Mouse (Mus musculus): ENCODE data around the gene Ldb1. TPM values are rescaled to one million over a fixed set of nuclear protein-coding genes. Genes with fewer than 3 reads are reported as not detected.

The Ldb1 gene
- total and polyA plus RNA-seq, 3 experiments, result 56.9 to 120 (median 67.6) TPM

- dilution Hi-C loops (cut with MboI; ENCODE audit: extremely low pct_ligation_motif_present, extremely low pct_unique_long_range_greater_than_20kb, low sequenced_read_pairs) (no loop called here), in situ Hi-C loops (cut with MboI; ENCODE audit: low pct_ligation_motif_present, low pct_unique_long_range_greater_than_20kb, low sequenced_read_pairs) (loop anchor here (5.0 to 25.0 kb wide), 2 partner anchors 188 to 443 kb away; partner anchors contain the start of genes Gm17018, Kcnip2 and Poll)
- no peak for DNase-seq (ENCODE audit: extremely low read depth)
- Histone ChIP-seq H3K4me1 (ENCODE audit: control insufficient read depth in 1 of 2, insufficient read depth in 2 of 2) (peaks cover 25 to 42% of the 10 kb centered on the region in 2 experiments), H3K79me2 (replicated peaks; ENCODE audit: control insufficient read depth, extremely low read depth, insufficient read depth, poor library complexity, severe bottlenecking) (peaks cover 19% of the 10 kb centered on the region), H3K9me3 (replicated peaks; ENCODE audit: low read length) (no peaks in the 10 kb centered on the region), H3K4me2 (ENCODE audit: insufficient read depth, low read depth, poor library complexity, severe bottlenecking) (peak overlapping the region; percentile 69), H3K27me3 (replicated peaks) (no peaks in the 10 kb centered on the region), H3K9ac (ENCODE audit: insufficient read depth, low read depth) (peak overlapping the region; percentile 82; the same call in 1 of the 2 replicates), H3K4me3 (replicated peaks in 1 of 3; ENCODE audit: low read depth in 2 of 3, low read length in 2 of 3, poor library complexity in 1 of 3) (peak overlapping the region; percentile 80 to 92 (median 91)), H3K27ac (ENCODE audit: insufficient read depth, low read depth) (no peak overlapping the region), H3K36me3 (replicated peaks in 1 of 2; ENCODE audit: control insufficient read depth in 1 of 2, insufficient read depth in 1 of 2, low read length in 1 of 2) (peaks cover 0 to 31% of the 10 kb centered on the region in 2 experiments)
- TF ChIP-seq RCOR1 (conservative IDR thresholded peaks at IDR 0.05; ENCODE audit: low read depth, low read length), result no peak
- no peak for TF ChIP-seq CTCF (conservative IDR thresholded peaks at IDR 0.05 in 1 of 2, IDR thresholded peaks at IDR 0.05 in 1 of 2; ENCODE audit: low read depth in 2 of 2, low read length in 2 of 2)
- TF ChIP-seq JUN (IDR thresholded peaks at IDR 0.05; ENCODE audit: insufficient read depth, low read depth, low read length), result no peak
- TF ChIP-seq BHLHE40 (IDR thresholded peaks at IDR 0.05; ENCODE audit: low read depth, low read length), result no peak
- no peak for TF ChIP-seq ETS1 (conservative IDR thresholded peaks at IDR 0.05; ENCODE audit: low read depth, low read length)
- TF ChIP-seq IRF4 (IDR thresholded peaks at IDR 0.05; ENCODE audit: low read depth, low read length), result no peak
- no peak for TF ChIP-seq NELFE (IDR thresholded peaks at IDR 0.05; ENCODE audit: low read depth, low read length)
- no peak for TF ChIP-seq ZMIZ1 (IDR thresholded peaks at IDR 0.05; ENCODE audit: low read depth, low read length)
- TF ChIP-seq HCFC1 (IDR thresholded peaks at IDR 0.05; ENCODE audit: low read depth, low read length), result no peak
- no peak for TF ChIP-seq USF2 (conservative IDR thresholded peaks at IDR 0.05; ENCODE audit: low read depth, low read length)
These were observed 40.1 kb downstream of the Ldb1 start for GRCm38 (mm10) chr19:46004814-46005466.

- H3K27ac ChIP-seq (ENCODE audit: insufficient read depth, low read depth), result peak within 1 kb of the TSS; percentile 39; the same call in 1 of the 2 replicates
- TF ChIP-seq USF2 (conservative IDR thresholded peaks at IDR 0.05; ENCODE audit: low read depth, low read length), result no peak
- no peak for TF ChIP-seq JUN (IDR thresholded peaks at IDR 0.05; ENCODE audit: insufficient read depth, low read depth, low read length)
- TF ChIP-seq GABPA (IDR thresholded peaks at IDR 0.05; ENCODE audit: insufficient replicate concordance, low read depth, low read length), result no peak
- TF ChIP-seq E2F4 (IDR thresholded peaks at IDR 0.05; ENCODE audit: insufficient replicate concordance, low read depth, low read length), result no peak
- no peak for TF ChIP-seq SMC3 (IDR thresholded peaks at IDR 0.05; ENCODE audit: low read depth, low read length)
- peak; percentile 43; the same call in 1 of the 2 replicates for TF ChIP-seq MEF2A (IDR thresholded peaks at IDR 0.05; ENCODE audit: borderline replicate concordance, low read depth, low read length)
- no peak for TF ChIP-seq JUND (conservative IDR thresholded peaks at IDR 0.05; ENCODE audit: low read depth, low read length)
- no peak for TF ChIP-seq MYC (IDR thresholded peaks at IDR 0.05; ENCODE audit: low read depth, low read length)
- TF ChIP-seq ETS1 (conservative IDR thresholded peaks at IDR 0.05; ENCODE audit: low read depth, low read length), result peak; percentile 14; the same call in 1 of the 2 replicates
- no peak for TF ChIP-seq ZKSCAN1 (IDR thresholded peaks at IDR 0.05; ENCODE audit: borderline replicate concordance, low read depth, low read length)
- TF ChIP-seq MAX (IDR thresholded peaks at IDR 0.05; ENCODE audit: low read length), result peak; percentile 63; the same call in 1 of the 2 replicates
- TF ChIP-seq ZMIZ1 (IDR thresholded peaks at IDR 0.05; ENCODE audit: low read depth, low read length), result peak; percentile 87
- TF ChIP-seq SIN3A (IDR thresholded peaks at IDR 0.05; ENCODE audit: low read length), result peak; percentile 88
- TF ChIP-seq EP300 (IDR thresholded peaks at IDR 0.05; ENCODE audit: low read length), result no peak
- no peak for TF ChIP-seq CTCF (conservative IDR thresholded peaks at IDR 0.05 in 1 of 2, IDR thresholded peaks at IDR 0.05 in 1 of 2; ENCODE audit: low read depth in 2 of 2, low read length in 2 of 2)
- peak; percentile 76 for TF ChIP-seq TBP (conservative IDR thresholded peaks at IDR 0.05; ENCODE audit: low read depth, low read length)
- peak; percentile 50; the same call in 1 of the 2 replicates for TF ChIP-seq POLR2AphosphoS2 (IDR thresholded peaks at IDR 0.05; ENCODE audit: low read depth, low read length)
- TF ChIP-seq BHLHE40 (IDR thresholded peaks at IDR 0.05; ENCODE audit: low read depth, low read length), result no peak
- TF ChIP-seq RCOR1 (conservative IDR thresholded peaks at IDR 0.05; ENCODE audit: low read depth, low read length), result no peak
- TF ChIP-seq ELF1 (IDR thresholded peaks at IDR 0.05; ENCODE audit: low read depth, low read length), result peak; percentile 89
- TF ChIP-seq TCF12 (IDR thresholded peaks at IDR 0.05; ENCODE audit: low read depth, low read length), result peak; percentile 81
- TF ChIP-seq ZNF384 (IDR thresholded peaks at IDR 0.05; ENCODE audit: low read depth, low read length), result no peak
- TF ChIP-seq NRF1 (IDR thresholded peaks at IDR 0.05; ENCODE audit: low read depth, low read length), result peak; percentile 68
These were observed 41.4 kb downstream of the Ldb1 start, which contains the start of gene Hps6 for GRCm38 (mm10) chr19:46003371-46004226. TSS of gene Hps6 (plus strand) at chr19:46003508.

More at GRCm38 (mm10) chr19:46003371-46004226, 41.4 kb downstream of the Ldb1 start, which contains the start of gene Hps6:
- H3K27me3 ChIP-seq (replicated peaks), result no peaks in the 10 kb centered on the region
- H3K4me2 ChIP-seq (ENCODE audit: insufficient read depth, low read depth, poor library complexity, severe bottlenecking), result peak within 1 kb of the TSS; percentile 69
- H3K36me3 ChIP-seq (replicated peaks in 1 of 2; ENCODE audit: control insufficient read depth in 1 of 2, insufficient read depth in 1 of 2, low read length in 1 of 2), result peaks cover 0 to 27% of the 10 kb centered on the region in 2 experiments
- DNase-seq (ENCODE audit: extremely low read depth), result peak; percentile 91
- peaks cover 19% of the 10 kb centered on the region for H3K79me2 ChIP-seq (replicated peaks; ENCODE audit: control insufficient read depth, extremely low read depth, insufficient read depth, poor library complexity, severe bottlenecking)
- dilution Hi-C loops (cut with MboI; ENCODE audit: extremely low pct_ligation_motif_present, extremely low pct_unique_long_range_greater_than_20kb, low sequenced_read_pairs) (no loop called here), in situ Hi-C loops (cut with MboI; ENCODE audit: low pct_ligation_motif_present, low pct_unique_long_range_greater_than_20kb, low sequenced_read_pairs) (loop anchor here (25.0 kb wide), 1 partner anchor 441 kb away; the partner anchor contains the start of genes Gm17018 and Poll)
- peak within 1 kb of the TSS; percentile 80 to 92 (median 91) for H3K4me3 ChIP-seq (replicated peaks in 1 of 3; ENCODE audit: low read depth in 2 of 3, low read length in 2 of 3, poor library complexity in 1 of 3)
- H3K9me3 ChIP-seq (replicated peaks; ENCODE audit: low read length), result no peaks in the 10 kb centered on the region
- H3K4me1 ChIP-seq (ENCODE audit: control insufficient read depth in 1 of 2, insufficient read depth in 2 of 2), result peaks cover 25 to 48% of the 10 kb centered on the region in 2 experiments
- H3K9ac ChIP-seq (ENCODE audit: insufficient read depth, low read depth), result peak within 1 kb of the TSS; percentile 82
